Mouse (Mus musculus) urinary bladder, postnatal 4 days (tissue): ENCODE measurements around the gene Asic1.
"Not testable (repeated sequence)": the region's sequence is repeated elsewhere in the genome, so short reads cannot be mapped to it uniquely, and the experiment has no call there.

Experiments used
- DNase-seq, 2 experiments: peaks; one replicate each; pipeline ENCODE4 v3.0.0; 2021 to 2022; ENCODE audit warnings: low spot score in 2 of 2

The Asic1 gene

GRCm38 (mm10) chr15:99718461-99719021 is 48.4 kb downstream of the Asic1 start:
- no peak for DNase-seq

- no peak for DNase-seq
These were observed 49.7 kb downstream of the Asic1 start for GRCm38 (mm10) chr15:99719865-99720264.

GRCm38 (mm10) chr15:99721921-99722743 is 52.0 kb downstream of the Asic1 start:
- no peak for DNase-seq

- DNase-seq, result no peak
These were observed 52.9 kb downstream of the Asic1 start for GRCm38 (mm10) chr15:99723120-99723514.

GRCm38 (mm10) chr15:99723515-99724291 is 53.5 kb downstream of the Asic1 start:
- peak in 1 of 2 experiments; percentile 59 for DNase-seq

GRCm38 (mm10) chr15:99724292-99725021 is 54.3 kb downstream of the Asic1 start:
- DNase-seq, result peak; percentile 67 to 73

GRCm38 (mm10) chr15:99725341-99726155 is 55.4 kb downstream of the Asic1 start, which contains the start of gene Cox14:
Gene Cox14 (plus strand): TSS chr15:99725618.
- DNase-seq, result peak; percentile 89 to 92

- no peak for DNase-seq
These were observed 56.4 kb downstream of the Asic1 start for GRCm38 (mm10) chr15:99726549-99726948.

GRCm38 (mm10) chr15:99727039-99727438 is 56.9 kb downstream of the Asic1 start:
- not testable (repeated sequence) for DNase-seq

- no peak for DNase-seq
These were observed 57.4 kb downstream of the Asic1 start for GRCm38 (mm10) chr15:99727525-99727924.

- DNase-seq, result no peak
These were observed 58.0 kb downstream of the Asic1 start for GRCm38 (mm10) chr15:99728211-99728610.

GRCm38 (mm10) chr15:99729056-99729783 is 59.1 kb downstream of the Asic1 start:
- DNase-seq, result no peak

- DNase-seq, result no peak
These were observed 61.0 kb downstream of the Asic1 start for GRCm38 (mm10) chr15:99731167-99731566.

GRCm38 (mm10) chr15:99731678-99732077 is 61.5 kb downstream of the Asic1 start:
- no peak for DNase-seq

GRCm38 (mm10) chr15:99733186-99733585 is 63.0 kb downstream of the Asic1 start:
- no peak for DNase-seq

GRCm38 (mm10) chr15:99735631-99736030 is 65.5 kb downstream of the Asic1 start:
- DNase-seq, result peak; percentile 100

- DNase-seq, result no peak
These were observed 66.5 kb downstream of the Asic1 start for GRCm38 (mm10) chr15:99736675-99737074.

GRCm38 (mm10) chr15:99740229-99740628 is 70.1 kb downstream of the Asic1 start:
- no peak for DNase-seq
